Mouse (Mus musculus): Measurements from ENCODE around the gene Rps9.

DNA sequence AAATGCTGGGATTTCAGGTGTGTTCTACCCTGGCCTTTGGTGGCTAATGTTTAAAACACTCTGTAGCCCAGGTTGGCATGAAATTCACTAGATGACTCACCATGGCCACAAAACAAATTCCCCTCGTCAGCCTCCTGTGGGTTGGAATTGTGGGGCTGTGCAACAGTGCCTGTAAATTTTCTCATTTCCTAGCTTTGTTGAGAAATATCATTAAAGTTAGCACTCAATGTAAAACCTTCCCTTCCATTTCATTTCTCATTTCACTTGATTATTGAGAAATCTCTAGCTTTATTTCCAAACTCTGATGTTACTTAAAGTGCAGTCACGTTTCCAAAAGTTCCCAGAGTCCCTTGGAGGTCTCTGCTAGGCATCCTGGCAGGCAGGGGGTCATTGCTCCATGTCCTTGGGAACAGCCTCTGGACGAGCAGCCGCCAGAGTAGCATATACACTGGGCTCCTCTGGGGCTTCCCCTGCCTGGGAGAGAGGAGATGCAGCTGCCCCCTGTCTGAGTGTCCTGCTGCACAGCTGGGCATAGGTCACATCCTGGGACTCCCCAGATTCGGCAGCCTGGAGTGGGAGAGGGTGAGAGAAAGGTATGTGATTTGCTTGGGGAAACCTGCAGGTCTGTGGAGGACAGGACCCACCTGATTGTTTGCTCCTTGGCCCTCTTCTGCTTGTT, 8.6 kb downstream of the Rps9 start:
- TF ChIP-seq CTCF (IDR thresholded peaks at IDR 0.05; ENCODE audit: low read depth, low read length) (no peak), POLR2A (IDR thresholded peaks at IDR 0.05; ENCODE audit: borderline replicate concordance, low read depth, low read length) (no peak)

All from bone marrow macrophage, adult 2 months (primary cell).